Mouse (Mus musculus) erythroblast, adult 5-6 weeks (primary cell): ENCODE results near the gene Alg12. TPM values are rescaled to one million over a fixed set of nuclear protein-coding genes. Genes with fewer than 3 reads are reported as not detected.
"Not testable (repeated sequence)": the region's sequence is repeated elsewhere in the genome, so short reads cannot be mapped to it uniquely, and the experiment has no call there.

Experiments
- ATAC-seq: replicated peaks from 2 replicates; pipeline ENCODE4 v1.8.0; 2016; ENCODE audit warnings: moderate number of reproducible peaks, mild to moderate bottlenecking, moderate TSS enrichment, inconsistent platforms; ENCODE audit not compliant: poor library complexity, low FRiP score, severe bottlenecking
- total RNA-seq, 2 experiments: library from RNA; stranded (forward) in 1 of 2; stranded (reverse) in 1 of 2; fragments of 150-400 nt in 1 of 2; fragments of 200-764, 138-1000 nt in 1 of 2; gene quantifications; 2 replicates each; pipeline versions ENCODE4 v1.2.3 to v1.2.4; 2015 to 2017; ENCODE audit warnings: low replicate concordance in 2 of 2

The Alg12 gene
- total RNA-seq, 2 experiments from 2014 or later: 0.94 to 3.7 TPM

DNA sequence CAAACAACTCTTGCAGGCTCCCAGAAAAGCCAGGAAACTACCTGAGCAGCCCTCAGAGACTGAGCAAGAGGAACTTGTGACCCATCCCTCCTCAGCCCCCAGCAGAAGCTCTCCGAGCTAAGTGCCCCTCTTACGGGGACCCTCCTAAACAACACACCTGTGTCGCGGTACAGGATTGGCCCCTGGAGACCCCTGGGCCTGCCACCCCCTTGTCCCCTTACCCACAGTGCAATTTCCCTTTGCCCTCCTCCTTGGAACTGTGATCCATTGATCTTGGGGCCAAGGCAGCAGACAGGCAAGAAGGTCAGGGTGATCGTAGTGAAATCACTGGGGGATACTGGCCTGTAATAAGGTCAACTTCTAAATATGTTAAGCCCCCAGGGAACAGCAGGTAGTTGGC is 17.5 kb upstream of the Alg12 start:
- no peak for ATAC-seq

GRCm38 (mm10) chr15:88836031-88836430 is 16.9 kb upstream of the Alg12 start:
- no peak for ATAC-seq

DNA sequence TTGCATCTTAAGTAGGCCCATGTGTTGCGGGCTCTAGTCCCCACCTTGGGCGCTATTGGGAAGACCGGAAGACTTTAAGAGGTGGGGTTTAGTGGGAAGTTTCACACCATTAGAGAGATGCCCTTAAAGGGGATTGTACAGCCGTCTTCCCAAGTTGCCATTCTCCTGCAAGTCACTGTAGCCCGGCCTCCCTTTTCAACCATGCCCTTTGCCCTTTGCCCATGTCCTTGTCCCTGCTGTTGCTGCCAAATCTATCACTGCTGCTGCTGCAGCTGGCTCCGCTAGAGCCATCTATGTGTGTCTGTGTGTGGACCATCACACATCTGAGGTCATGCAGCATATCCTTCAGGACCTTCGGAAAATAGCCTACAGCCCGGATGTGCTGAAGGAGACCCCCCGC is 13.4 kb upstream of the Alg12 start:
- no peak for ATAC-seq

DNA sequence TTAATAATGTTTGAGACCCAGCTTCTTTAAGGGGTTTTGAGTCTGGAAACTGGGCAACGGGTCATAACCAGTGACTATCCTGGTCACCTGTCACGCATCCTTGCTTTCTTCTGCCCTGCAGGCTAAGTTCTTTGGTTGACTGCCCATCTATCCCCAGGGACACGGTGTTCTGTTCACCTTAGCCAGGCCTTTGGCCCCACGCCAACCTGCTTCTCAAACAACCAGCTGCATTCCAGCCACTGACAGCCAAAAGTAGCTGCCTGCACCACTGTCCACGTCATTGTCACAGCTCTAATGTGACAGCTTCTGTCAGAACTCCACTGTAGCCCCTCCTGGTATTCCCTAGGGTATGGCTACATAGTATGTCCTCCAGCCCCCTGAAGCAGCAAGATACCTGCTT is 12.4 kb upstream of the Alg12 start:
- ATAC-seq: no peak

GRCm38 (mm10) chr15:88830696-88831095 is 11.6 kb upstream of the Alg12 start:
- ATAC-seq: no peak

DNA sequence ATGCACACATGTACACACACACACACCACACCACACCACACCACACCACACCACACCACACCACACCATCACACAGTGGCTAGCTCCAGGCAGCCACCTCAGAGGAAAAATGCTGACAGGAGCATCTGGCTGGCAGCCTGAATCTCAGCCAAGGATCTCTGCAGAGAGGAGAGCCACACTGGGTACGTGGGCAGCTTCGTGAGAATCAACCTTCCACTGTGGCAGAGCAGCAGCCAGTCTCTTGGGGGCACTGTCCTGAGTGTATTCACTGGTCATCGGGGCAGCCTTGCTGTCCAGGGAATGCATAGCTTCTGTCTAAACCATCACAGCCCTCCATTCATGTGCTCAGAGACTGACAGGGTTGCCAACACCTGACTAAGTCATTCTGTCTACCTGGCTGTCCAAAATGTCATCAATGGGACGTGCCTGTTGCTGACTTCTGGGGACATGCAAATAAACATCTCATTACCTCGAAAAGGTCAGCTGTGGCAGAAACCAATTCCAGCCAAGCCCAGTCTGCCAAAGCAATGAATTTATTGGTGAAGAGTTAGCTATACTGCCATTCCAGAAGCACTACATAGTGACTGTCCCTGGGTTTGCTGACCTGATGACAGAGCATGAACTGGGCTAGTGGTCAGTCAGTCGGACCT is 10.8 kb upstream of the Alg12 start:
- no peak for ATAC-seq

GRCm38 (mm10) chr15:88828800-88829705 is 9.9 kb upstream of the Alg12 start:
- peak; percentile 74 for ATAC-seq

GRCm38 (mm10) chr15:88827991-88828799 is 9.1 kb upstream of the Alg12 start:
- ATAC-seq: peak; percentile 76

DNA sequence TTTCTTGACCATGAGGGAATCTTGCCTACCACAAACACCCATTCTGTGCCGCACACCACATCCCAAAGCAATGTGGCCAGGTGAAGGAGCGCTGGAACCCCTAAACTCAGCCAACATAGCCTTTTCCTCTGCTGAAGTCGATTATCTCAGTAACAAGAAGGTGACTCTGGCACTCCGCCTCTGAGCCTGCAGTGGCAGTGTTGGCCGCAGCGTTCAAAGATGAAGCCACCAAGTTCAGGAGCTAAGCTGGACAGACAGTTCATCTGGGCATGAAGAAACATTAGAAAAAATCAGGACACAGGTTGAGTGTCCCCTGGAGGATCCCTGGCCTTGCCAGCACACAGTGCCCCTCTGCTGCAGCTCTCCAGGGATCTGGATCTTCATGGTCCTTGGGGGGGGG is 8.3 kb upstream of the Alg12 start:
- no peak for ATAC-seq

DNA sequence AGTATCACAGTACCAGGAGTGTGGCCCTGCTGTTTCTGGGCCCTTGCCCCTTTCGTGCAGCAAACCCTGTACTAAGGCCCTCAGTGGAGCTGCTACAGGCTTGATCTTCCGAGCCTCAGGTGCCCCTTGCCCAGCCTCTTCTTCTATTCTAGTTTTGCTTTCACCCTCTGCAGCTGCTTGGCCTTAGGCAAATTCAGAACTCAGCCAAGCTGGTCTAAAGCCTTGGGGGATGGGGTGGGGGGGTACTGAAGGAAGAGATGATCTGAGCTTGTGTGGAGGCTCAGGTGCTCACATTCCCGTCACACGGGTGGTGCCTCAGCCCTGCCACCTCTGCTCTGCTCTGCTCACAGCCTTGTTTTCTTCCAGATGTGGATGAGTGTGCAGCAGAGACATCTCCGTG is 4.3 kb upstream of the Alg12 start:
- no peak for ATAC-seq

DNA sequence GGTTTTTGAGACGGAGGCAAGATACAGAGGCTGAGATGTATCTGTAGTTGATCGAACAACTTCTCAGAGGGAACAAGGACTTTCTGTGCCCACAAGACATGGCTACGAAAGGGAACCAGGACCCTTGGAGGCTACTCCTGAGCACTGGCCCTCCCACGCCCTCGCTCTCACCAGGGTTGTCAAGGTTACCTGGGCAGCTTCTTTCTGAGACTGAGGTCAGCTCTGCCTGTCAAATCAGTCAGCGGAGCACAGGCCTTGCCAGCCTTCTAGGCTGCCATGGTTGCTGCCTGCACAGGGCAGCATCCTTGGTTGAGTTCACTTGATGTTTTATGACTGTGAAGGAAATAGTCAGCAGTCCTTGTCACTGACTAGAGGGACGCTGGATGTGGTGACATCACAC is 3.4 kb upstream of the Alg12 start:
- ATAC-seq: no peak

- no peak for ATAC-seq
These were observed 2.3 kb upstream of the Alg12 start for GRCm38 (mm10) chr15:88821403-88821802.

DNA sequence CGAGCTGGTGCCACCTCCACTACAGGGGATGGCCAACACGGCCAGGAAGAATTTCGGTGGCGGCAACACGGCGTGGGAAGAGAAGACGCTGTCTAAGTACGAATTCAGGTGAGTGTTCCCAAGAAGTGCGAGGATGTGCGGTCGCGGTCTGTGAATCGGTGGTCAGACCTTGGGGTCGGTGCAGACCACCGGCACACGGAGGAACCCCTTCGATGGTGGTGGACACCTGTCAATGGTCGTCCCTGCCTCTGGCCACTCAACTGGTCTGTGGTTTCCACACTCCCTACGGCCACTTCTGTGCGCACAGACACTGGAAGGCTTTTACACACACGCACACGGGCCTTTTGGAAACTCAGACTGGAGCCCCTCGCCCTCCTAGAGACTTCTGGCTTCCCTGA is 787 bp upstream of the Alg12 start:
- ATAC-seq: no peak

- no peak for ATAC-seq
These were observed 3.9 kb downstream of the Alg12 start for GRCm38 (mm10) chr15:88815196-88815700.

DNA sequence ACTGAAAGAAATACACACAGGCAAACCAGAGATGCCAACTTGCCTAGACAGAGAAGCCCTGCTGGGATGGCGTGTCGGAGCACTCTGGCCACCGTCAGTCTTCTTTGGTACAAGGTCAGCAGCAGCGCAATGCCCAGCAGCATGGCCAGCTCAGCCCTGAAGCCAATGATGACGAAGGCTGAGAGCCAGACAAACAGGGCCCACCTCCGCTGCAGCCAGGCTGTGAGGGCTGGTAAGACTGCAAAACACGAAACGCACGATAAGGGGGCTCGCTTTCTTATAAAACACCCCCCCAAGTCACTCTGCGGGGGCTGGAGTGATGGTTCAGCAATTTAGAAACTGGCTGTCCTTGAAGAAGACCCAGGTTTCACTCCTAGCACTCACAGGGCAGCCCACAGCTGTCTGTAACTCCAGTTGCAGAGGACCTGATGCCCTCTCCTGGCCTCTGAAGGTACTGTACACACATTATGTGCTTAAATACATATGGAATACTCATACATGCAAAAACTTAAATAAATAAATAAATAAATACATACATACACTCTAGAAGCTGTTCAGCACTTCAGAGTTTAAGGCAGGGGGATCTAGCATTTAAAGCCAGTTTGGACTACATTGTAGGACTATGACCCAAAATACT is 4.6 kb downstream of the Alg12 start:
- ATAC-seq: no peak

DNA sequence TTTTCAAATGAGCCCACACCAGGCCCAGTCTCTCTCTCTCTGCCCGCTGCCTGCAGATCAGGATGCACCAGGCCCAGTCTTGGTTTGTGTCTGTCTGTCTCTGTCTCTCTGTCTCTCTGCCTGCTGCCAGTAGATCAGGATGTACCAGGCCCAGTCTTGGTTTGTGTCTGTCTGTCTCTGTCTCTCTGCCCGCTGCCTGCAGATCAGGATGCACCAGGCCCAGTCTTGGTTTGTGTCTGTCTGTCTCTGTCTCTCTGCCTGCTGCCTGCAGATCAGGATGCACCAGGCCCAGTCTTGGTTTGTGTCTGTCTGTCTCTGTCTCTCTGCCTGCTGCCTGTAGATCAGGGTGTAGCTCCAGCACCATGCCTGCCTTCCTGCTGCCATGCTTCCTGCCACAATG is 5.2 kb downstream of the Alg12 start:
- ATAC-seq: not testable (repeated sequence)

DNA sequence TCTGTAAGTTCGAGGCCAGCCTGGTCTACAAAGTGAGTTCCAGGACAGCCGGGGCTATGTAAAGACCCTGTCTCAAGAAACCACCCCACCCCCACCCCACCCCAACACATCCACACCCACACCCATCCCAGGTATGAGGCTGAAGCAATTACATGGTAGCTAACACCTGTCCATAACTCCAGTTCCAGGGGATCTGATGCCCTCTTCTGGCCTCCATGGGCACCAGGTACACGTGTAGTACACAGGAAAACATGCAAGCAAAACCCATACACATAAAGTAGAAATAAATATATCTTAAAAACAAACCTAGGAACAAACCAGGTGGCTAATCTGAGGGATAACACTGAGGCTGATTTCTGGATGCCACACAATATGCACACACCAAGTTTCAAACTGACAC is 5.9 kb downstream of the Alg12 start:
- ATAC-seq: no peak

GRCm38 (mm10) chr15:88810369-88810768 is 8.7 kb downstream of the Alg12 start:
- ATAC-seq: no peak

DNA sequence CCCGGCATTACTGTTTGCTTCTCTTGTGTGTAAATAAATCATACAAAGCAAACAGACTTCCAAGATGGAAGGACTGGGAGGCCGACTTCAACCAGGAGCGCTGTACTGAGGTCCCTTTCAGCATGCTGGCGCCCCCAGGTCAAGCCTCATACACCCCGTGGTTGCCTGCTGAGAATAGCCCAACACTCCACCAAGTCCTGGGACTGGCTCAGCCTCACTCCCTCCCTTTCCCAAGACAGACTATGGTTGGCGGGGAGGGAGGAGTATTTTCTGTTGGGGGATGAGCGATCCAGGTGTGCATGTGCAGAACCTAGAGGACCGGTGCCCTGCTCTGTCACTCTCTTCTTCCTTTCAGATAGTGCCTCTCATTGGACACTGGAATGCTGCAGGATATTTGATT is 11.0 kb downstream of the Alg12 start:
- ATAC-seq: no peak

DNA sequence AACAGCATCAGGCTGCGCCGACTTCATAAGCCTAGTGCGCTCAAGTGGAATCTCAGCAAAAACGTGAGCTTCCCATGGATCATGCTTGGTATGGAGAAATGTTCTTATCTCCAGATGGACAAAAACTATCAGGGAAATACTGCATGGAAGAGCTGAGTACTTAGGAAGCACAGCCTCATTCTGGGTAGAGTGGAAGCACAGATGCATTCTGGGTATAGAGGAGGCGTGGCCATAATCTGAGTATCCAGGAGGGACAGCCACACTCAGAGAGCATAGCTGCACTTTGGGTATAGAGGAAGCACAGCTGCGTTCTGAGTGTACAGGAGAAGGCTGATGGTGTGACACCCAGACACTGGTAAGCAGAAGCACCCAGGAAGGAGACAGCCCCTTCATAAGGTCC is 16.8 kb downstream of the Alg12 start:
- ATAC-seq: no peak
